Mouse (Mus musculus) CH12.LX (cell line): Measurements from ENCODE around the gene Nod2. TPM values are rescaled to one million over a fixed set of nuclear protein-coding genes. Genes with fewer than 3 reads are reported as not detected.

Source experiments
- DNase-seq: peaks from one replicate; pipeline ENCODE4 v3.0.0-alpha.2; 2013; ENCODE audit errors: extremely low read depth
- H3K27ac ChIP-seq: 2 replicates; pipeline ENCODE4 v1.5.1; 2012; ENCODE audit warnings: low read depth, mild to moderate bottlenecking, control low read depth, moderate library complexity; ENCODE audit not compliant: insufficient read depth
- H3K27me3 ChIP-seq: replicated peaks from 2 replicates; pipeline ENCODE3; 2012; ENCODE audit warnings: inconsistent platforms
- H3K36me3 ChIP-seq, 2 experiments: replicated peaks in 1 of 2; 2 replicates each; pipeline versions ENCODE3 to v1.6.1; 2012; ENCODE audit warnings: inconsistent platforms in 1 of 2, low read length in 1 of 2, mild to moderate bottlenecking in 1 of 2, mixed read lengths in 1 of 2, moderate library complexity in 1 of 2; ENCODE audit not compliant: control insufficient read depth in 1 of 2, insufficient read depth in 1 of 2
- H3K4me1 ChIP-seq, 2 experiments: 2 replicates each; pipeline ENCODE4 v1.6.1; 2012; ENCODE audit warnings: inconsistent platforms in 1 of 2, moderate library complexity in 1 of 2; ENCODE audit not compliant: insufficient read depth in 2 of 2, control insufficient read depth in 1 of 2
- H3K4me2 ChIP-seq: 2 replicates; pipeline ENCODE4 v1.6.1; 2012; ENCODE audit warnings: low read depth, mild to moderate bottlenecking, control low read depth; ENCODE audit not compliant: poor library complexity, insufficient read depth, severe bottlenecking
- H3K4me3 ChIP-seq, 3 experiments: fragments of 150-350 bp in 1 of 3; sonication (generic) in 1 of 3; replicated peaks in 1 of 3; 2 replicates each; pipeline versions ENCODE3 to v1.5.1; 2011 to 2012; ENCODE audit warnings: low read depth in 2 of 3, low read length in 2 of 3, mild to moderate bottlenecking in 2 of 3, moderate library complexity in 2 of 3, control low read depth in 1 of 3, improper control_type of control experiment in 1 of 3, inconsistent platforms in 1 of 3, mixed read lengths in 1 of 3; ENCODE audit not compliant: poor library complexity in 1 of 3
- H3K79me2 ChIP-seq: replicated peaks from 2 replicates; pipeline ENCODE4 v1.6.1; 2012; ENCODE audit warnings: mild to moderate bottlenecking, moderate library complexity; ENCODE audit not compliant: control insufficient read depth, poor library complexity, insufficient read depth, severe bottlenecking; ENCODE audit errors: extremely low read depth
- H3K9ac ChIP-seq: 2 replicates; pipeline ENCODE4 v1.6.1; 2012; ENCODE audit warnings: low read depth, mild to moderate bottlenecking, control low read depth, moderate library complexity; ENCODE audit not compliant: insufficient read depth
- H3K9me3 ChIP-seq: replicated peaks from 2 replicates; pipeline ENCODE3; 2012; ENCODE audit warnings: low read length, inconsistent platforms, mixed read lengths
- CHD1 ChIP-seq: IDR thresholded peaks from 2 replicates; pipeline ENCODE4 v1.6.1; 2012; ENCODE audit warnings: low read depth, low read length, improper control_type of control experiment, inconsistent platforms
- E2F4 ChIP-seq: IDR thresholded peaks from 2 replicates; pipeline ENCODE4 v1.6.1; 2011; ENCODE audit warnings: low read depth, low read length, improper control_type of control experiment; ENCODE audit not compliant: insufficient replicate concordance
- HCFC1 ChIP-seq: IDR thresholded peaks from 2 replicates; pipeline ENCODE4 v1.6.1; 2012; ENCODE audit warnings: low read depth, mild to moderate bottlenecking, inconsistent platforms, low read length, improper control_type of control experiment
- IRF4 ChIP-seq: IDR thresholded peaks from 2 replicates; pipeline ENCODE4 v1.6.1; 2014; ENCODE audit warnings: low read depth, mild to moderate bottlenecking, inconsistent platforms, low read length, improper control_type of control experiment
- KAT2A ChIP-seq: IDR thresholded peaks from 2 replicates; pipeline ENCODE4 v1.6.1; 2012; ENCODE audit warnings: low read length, improper control_type of control experiment, inconsistent platforms; ENCODE audit not compliant: insufficient replicate concordance
- MAFK ChIP-seq: IDR thresholded peaks from 2 replicates; pipeline ENCODE4 v1.6.1; 2011; ENCODE audit warnings: low read length, improper control_type of control experiment; ENCODE audit not compliant: insufficient replicate concordance
- MXI1 ChIP-seq: IDR thresholded peaks from 2 replicates; pipeline ENCODE4 v1.6.1; 2011; ENCODE audit warnings: mild to moderate bottlenecking, low read depth, low read length, improper control_type of control experiment
- MYC ChIP-seq: IDR thresholded peaks from 2 replicates; pipeline ENCODE4 v1.6.1; 2011; ENCODE audit warnings: low read depth, mild to moderate bottlenecking, improper control_type of control experiment, low read length
- NRF1 ChIP-seq: IDR thresholded peaks from 2 replicates; pipeline ENCODE4 v1.6.1; 2014; ENCODE audit warnings: low read depth, mild to moderate bottlenecking, inconsistent platforms, low read length, improper control_type of control experiment, moderate library complexity
- POLR2A ChIP-seq: IDR thresholded peaks from 2 replicates; pipeline ENCODE4 v1.6.1; 2011; ENCODE audit warnings: low read depth, mild to moderate bottlenecking, improper control_type of control experiment, low read length
- POLR2AphosphoS2 ChIP-seq: IDR thresholded peaks from 2 replicates; pipeline ENCODE4 v1.6.1; 2011; ENCODE audit warnings: low read depth, low read length, improper control_type of control experiment
- TCF12 ChIP-seq: IDR thresholded peaks from 2 replicates; pipeline ENCODE4 v1.6.1; 2014; ENCODE audit warnings: low read depth, mild to moderate bottlenecking, inconsistent platforms, low read length, improper control_type of control experiment
- ZC3H11A ChIP-seq: IDR thresholded peaks from 2 replicates; pipeline ENCODE4 v1.6.1; 2012; ENCODE audit warnings: low read depth, mild to moderate bottlenecking, inconsistent platforms, low read length, improper control_type of control experiment
- ZKSCAN1 ChIP-seq: IDR thresholded peaks from 2 replicates; pipeline ENCODE4 v1.6.1; 2012; ENCODE audit warnings: low read depth, inconsistent platforms, low read length, improper control_type of control experiment, borderline replicate concordance
- ZMIZ1 ChIP-seq: IDR thresholded peaks from 2 replicates; pipeline ENCODE4 v1.6.1; 2012; ENCODE audit warnings: low read depth, mild to moderate bottlenecking, inconsistent platforms, low read length, improper control_type of control experiment
- dilution Hi-C: fragments of 300-500 bp; cut with MboI; formaldehyde crosslinking; loops from 2 replicates; pipeline ENCODE4 v1.14.3; 2020; ENCODE audit warnings: low sequenced_read_pairs; ENCODE audit not compliant: extremely low pct_unique_long_range_greater_than_20kb, extremely low pct_ligation_motif_present
- in situ Hi-C: fragments of 300-500 bp; cut with MboI; formaldehyde crosslinking; loops from 3 replicates; pipeline ENCODE4 v1.14.3; 2019; ENCODE audit warnings: low sequenced_read_pairs, low pct_ligation_motif_present, low pct_unique_long_range_greater_than_20kb, mixed read lengths
- polyA plus RNA-seq: library from polyadenylated mRNA; unstranded; fragments of >175 nt; gene quantifications from 2 replicates; pipeline ENCODE4 v1.2.1, GENCODE M21; 2012; ENCODE audit warnings: low read depth; ENCODE audit not compliant: insufficient read length
- total RNA-seq, 2 experiments: library from RNA; depleted of rRNA; stranded (reverse); fragments of 300-350 nt in 1 of 2; fragments of >200 nt in 1 of 2; gene quantifications; 2 replicates each; pipeline ENCODE4 v1.2.3; 2012 to 2014

The Nod2 gene
- total and polyA plus RNA-seq, 3 experiments: 4.3 to 10.9 (median 7.5) TPM

DNA sequence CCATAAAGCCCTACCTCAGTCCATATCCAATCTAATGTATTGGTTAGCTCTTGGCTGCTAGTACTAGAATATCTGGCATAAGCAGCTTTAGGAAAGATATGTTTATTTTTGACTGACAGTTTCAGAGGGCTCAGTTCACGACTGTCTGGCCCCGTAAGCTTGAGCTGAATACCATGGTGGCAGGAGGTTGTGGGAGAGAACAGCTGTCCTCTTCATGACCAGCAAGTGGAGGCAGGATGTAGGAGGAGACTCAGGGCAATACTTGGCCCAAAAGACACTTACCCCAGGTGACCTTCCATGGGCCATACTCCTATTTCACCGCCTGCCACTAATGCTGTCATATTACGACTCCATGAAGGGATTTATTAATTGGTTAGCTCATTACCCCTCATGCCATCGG lies 26.7 kb downstream of the Nod2 start:
- no peak for DNase-seq
- in situ Hi-C loops (no loop called here), dilution Hi-C loops (no loop called here)
- TF ChIP-seq ZKSCAN1 (no peak), HCFC1 (no peak), ZMIZ1 (no peak), IRF4 (no peak), NRF1 (no peak), MXI1 (no peak), TCF12 (no peak), MAFK (no peak), CHD1 (no peak), E2F4 (no peak), POLR2AphosphoS2 (no peak), KAT2A (no peak), POLR2A (no peak), ZC3H11A (no peak), MYC (no peak)
- H3K4me2 ChIP-seq: no peak overlapping the region
- no peak overlapping the region for H3K9ac ChIP-seq
- H3K36me3 ChIP-seq: peaks cover 75 to 94% of the 10 kb centered on the region in 2 experiments
- no peak overlapping the region for H3K4me3 ChIP-seq
- H3K79me2 ChIP-seq: no peaks in the 10 kb centered on the region
- no peaks in the 10 kb centered on the region for H3K27me3 ChIP-seq
- no peak overlapping the region for H3K27ac ChIP-seq
- H3K4me1 ChIP-seq: peaks cover 22 to 60% of the 10 kb centered on the region in 2 experiments
- no peaks in the 10 kb centered on the region for H3K9me3 ChIP-seq

DNA sequence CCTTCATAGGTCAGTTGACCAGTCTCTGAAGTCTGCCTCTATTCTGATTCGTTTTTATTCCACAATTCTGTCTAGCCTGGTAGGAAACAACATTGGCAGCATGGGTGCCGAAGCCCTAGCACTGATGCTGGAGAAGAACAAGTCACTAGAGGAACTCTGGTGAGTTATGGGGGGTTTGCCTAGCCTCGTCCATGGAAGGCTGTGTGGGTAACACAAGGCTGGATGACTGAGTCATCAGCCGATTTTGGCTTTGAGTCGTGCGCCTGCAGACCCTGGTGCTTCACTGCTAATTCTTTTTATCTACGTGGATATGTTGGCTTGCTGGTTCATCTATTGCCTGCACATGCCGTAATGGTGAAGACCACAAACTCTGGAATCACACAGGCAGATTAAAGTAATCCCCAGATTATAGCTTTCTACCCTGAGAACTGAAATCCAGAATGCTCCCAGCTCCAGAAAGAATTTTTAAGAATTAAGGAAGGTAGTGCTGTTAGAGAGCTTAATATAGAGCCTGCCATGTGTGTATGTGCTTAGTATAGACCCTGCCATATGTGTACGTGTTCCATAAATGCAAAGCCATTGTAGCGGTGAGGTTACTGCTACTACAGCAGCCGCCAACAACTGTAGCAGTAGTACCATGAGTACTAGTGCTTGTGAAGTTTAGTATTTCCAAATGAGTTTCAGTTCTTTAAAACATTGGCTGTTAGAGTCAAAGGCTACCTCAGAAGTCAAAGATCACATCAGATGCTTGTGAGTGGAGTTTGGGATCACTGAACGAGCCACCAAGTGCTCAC lies 28.5 kb downstream of the Nod2 start:
- TF ChIP-seq IRF4: 0 out of 2 replicates have a peak, but pooled peaks have one; percentile 15
- TF ChIP-seq POLR2AphosphoS2: no peak
- H3K9ac ChIP-seq: no peak overlapping the region
- in situ Hi-C loops: no loop called here
- H3K79me2 ChIP-seq: no peaks in the 10 kb centered on the region
- peaks cover 7 to 55% of the 10 kb centered on the region in 2 experiments for H3K4me1 ChIP-seq
- H3K27ac ChIP-seq: no peak overlapping the region
- H3K27me3 ChIP-seq: no peaks in the 10 kb centered on the region
- H3K9me3 ChIP-seq: peaks cover 8% of the 10 kb centered on the region
- H3K4me2 ChIP-seq: no peak overlapping the region
- H3K4me3 ChIP-seq: no peak overlapping the region
- dilution Hi-C loops: no loop called here
- peaks cover 82 to 98% of the 10 kb centered on the region in 2 experiments for H3K36me3 ChIP-seq
- no peak for DNase-seq
